Mouse (Mus musculus): Measurements from ENCODE around the gene Zfhx3.

- TF ChIP-seq CTCF (IDR thresholded peaks at IDR 0.05; ENCODE audit: low read depth, low read length) (no peak), GATA1 (IDR thresholded peaks at IDR 0.05; ENCODE audit: borderline replicate concordance, low read length) (no peak), TAL1 (conservative IDR thresholded peaks at IDR 0.05; ENCODE audit: low read depth, low read length) (no peak)
Observed at GRCm38 (mm10) chr8:108926106-108926505, 983.7 kb downstream of the Zfhx3 start.
